Mouse (Mus musculus) bone marrow, adult 2 months (tissue): ENCODE results near the gene Pitx3.

Experiments
- CTCF ChIP-seq: fragments of 200-500 bp; IDR thresholded peaks from 2 replicates; pipeline ENCODE4 v1.5.1; 2011; ENCODE audit warnings: low read length, control low read depth; ENCODE audit not compliant: control insufficient read depth, insufficient read depth
- POLR2A ChIP-seq: fragments of 200-500 bp; IDR thresholded peaks from 2 replicates; pipeline ENCODE4 v1.6.1; 2011; ENCODE audit warnings: low read depth, mild to moderate bottlenecking, control low read depth, low read length, borderline replicate concordance; ENCODE audit not compliant: control insufficient read depth

DNA sequence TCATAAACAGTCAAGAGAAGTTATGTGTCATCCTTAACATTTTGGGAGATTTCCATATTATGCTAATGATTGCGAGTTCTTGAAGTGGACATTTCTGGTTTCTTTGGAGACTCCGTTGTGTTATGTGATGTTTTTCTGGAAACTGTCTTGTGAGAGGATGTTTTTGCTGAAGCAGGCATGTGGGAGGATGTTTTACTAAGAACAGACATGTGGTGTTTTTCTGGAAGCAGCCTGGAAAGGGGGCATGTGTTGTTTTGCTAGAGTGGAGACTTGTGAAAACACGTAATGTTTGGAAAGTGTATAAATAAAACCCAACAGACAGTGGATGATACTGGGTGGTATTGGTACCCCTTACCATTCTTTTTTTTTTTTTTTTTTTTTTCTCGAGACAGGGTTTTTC, 52.8 kb downstream of the Pitx3 start:
- TF ChIP-seq CTCF (no peak), POLR2A (no peak)
